Mouse (Mus musculus): ENCODE results near the gene Mical3.

- TF ChIP-seq CTCF (IDR thresholded peaks at IDR 0.05; ENCODE audit: low read depth, low read length) (peak; percentile 71), POLR2A (IDR thresholded peaks at IDR 0.05; ENCODE audit: extremely low read depth, insufficient read depth, low read length) (no peak)
Observed at GRCm38 (mm10) chr6:120903450-120903912, 227.3 kb downstream of the Mical3 start.

All from liver, adult 2 months (tissue).